Mouse (Mus musculus) kidney, postnatal 36 days (tissue): ENCODE data around the gene 1700001O22Rik.

Experiments used
- DNase-seq, 2 experiments: peaks; one replicate each; pipeline ENCODE4 v3.0.0; 2021 to 2022; ENCODE audit warnings: mixed read lengths in 2 of 2

1700001O22Rik gene

DNA sequence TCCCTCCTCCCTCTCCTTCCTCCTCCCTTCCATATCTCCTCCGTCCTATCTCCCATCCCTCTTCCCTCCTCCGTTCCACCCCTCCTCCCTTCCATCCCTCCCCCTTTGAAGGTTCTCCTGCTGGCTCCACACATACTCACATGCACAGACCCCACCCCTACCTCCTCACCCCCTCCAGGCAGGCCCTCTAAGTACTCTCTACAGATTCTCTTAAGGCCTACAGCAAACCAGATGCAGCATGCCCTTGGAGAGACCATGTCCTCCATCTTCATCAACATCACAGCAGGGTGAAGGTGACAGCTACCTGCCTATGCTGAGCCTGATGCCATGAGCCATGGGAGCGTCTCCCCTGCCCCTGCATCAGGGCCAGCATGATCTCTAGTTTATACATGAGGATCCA lies 26.2 kb downstream of the 1700001O22Rik start:
- DNase-seq, result no peak

DNA sequence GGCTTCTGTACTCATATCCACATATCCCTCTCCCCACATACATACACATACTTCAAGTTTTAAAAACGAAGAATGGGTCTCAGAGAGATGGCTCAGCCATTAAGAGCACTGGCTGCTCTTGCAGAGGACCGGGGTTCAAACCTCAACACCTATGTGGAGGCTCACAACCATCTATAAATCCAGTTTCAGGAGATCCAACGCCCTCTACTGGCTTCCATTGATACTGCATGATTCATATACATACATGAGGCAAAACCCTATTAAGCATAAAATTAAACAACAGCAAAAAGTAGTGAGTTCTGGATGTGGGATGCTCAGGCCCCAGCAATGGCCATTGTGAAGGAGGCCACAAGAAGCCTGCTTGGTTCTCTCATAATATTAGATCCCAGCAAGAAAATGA lies 27.5 kb downstream of the 1700001O22Rik start:
- DNase-seq, result no peak

- DNase-seq, result peak; percentile 60 to 66
Observed at GRCm38 (mm10) chr2:30773313-30774005, 30.0 kb downstream of the 1700001O22Rik start.

DNA sequence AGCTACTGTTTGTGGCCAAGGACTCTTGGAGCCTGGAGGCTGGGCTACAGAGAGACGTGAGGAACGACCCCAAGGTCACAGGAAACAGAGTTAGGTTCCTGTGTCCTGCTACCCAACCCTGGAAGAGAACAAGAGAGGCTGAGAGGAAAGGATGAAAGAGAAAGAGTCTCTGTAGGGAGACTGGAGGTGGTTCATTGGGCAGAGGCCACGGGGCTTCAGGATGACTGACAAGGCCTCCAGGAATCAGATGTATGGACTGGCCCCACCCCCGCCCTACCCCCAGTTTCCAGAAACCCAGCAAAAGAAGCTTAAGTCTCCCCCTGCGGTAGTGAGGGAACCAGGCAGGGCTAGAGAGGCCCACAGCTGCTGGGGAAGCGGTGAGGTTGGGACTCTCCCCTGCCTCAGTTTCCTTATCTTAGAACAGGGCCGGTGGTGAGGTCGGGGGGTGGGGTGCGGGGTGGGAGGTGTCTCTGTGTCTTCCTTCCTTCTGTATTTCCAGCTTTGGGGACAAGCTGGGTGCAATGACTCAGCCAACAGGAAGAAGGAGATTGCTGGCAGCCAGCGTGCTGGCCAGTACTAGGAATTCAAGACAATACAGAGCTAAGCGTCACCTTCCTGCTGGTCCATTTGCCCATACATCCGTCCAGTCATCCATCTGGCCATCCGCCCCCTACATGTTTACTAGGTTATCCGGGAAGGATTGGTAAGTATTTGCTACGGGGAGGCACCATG lies 30.7 kb downstream of the 1700001O22Rik start:
- peak; percentile 63 to 71 for DNase-seq

- DNase-seq, result peak; percentile 86 to 93
Observed at GRCm38 (mm10) chr2:30771806-30772460, 31.5 kb downstream of the 1700001O22Rik start.

DNA sequence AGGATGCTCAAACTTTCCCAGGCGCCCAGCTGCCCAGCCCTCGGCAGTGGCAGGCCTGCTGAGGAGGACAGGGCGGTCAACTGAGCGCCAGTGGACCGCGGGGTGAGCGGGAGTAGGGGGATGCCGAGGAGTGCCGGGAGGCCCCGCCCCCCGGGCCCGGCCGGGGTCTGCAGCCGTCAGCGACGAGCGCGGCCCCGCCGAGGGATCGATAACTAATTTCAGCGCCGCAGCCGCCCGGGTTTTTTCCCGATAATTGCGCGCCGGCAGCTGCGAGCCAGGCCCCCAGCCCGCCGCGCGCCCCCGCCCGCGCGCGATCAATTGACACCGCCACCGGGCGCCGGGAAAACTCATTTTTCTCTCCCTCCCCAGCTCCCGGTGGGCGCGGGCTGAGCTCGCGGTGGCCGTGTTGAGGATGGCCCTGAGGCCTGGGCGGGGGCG lies 32.1 kb downstream of the 1700001O22Rik start:
- peak in 1 of 2 experiments; percentile 43 for DNase-seq

DNA sequence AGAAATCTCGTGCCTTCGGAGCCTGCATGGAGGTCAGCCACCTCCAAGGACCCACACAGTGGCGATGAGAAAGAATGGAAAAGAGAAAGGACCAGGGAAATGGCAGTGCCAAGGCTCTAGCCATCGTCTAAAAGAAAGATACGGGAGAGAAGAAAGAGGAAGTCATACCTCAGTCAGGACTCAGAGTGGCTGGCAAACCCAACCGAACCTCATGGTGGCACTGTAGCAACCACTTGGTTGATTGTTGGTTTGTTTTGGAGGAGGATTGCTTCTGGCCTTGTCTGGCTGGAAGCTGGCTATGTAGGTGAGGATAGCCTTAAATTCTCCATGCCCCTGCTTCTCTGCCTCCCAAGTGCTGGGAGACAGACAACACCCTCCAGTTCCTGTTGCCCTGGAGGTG lies 34.3 kb downstream of the 1700001O22Rik start:
- peak in 1 of 2 experiments; percentile 61 for DNase-seq

DNA sequence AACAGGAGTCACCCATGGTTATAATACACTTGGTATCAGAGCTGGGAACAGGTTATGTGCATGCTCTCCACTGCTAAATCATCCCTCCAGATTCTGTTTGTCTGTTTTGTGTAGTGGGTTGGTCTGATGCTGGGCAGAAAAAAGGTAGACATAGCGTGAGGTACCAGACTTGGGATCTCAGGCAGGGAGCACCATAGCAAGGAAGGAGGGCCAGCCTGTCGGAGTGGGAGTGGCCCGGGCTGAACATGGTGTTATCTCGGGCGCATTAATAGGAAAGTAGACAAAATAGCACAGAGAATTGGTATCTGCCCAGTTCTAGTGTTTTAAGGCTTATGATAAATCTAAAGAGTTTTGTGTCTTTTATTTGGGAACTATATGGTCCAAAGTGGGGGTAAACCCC lies 34.9 kb downstream of the 1700001O22Rik start:
- no peak for DNase-seq

- no peak for DNase-seq
Observed at GRCm38 (mm10) chr2:30767626-30768240, 35.7 kb downstream of the 1700001O22Rik start.

GRCm38 (mm10) chr2:30766446-30766845 lies 37.0 kb downstream of the 1700001O22Rik start:
- no peak for DNase-seq

- DNase-seq, result peak in 1 of 2 experiments; percentile 45
Observed at GRCm38 (mm10) chr2:30760706-30761105, 42.8 kb downstream of the 1700001O22Rik start.

DNA sequence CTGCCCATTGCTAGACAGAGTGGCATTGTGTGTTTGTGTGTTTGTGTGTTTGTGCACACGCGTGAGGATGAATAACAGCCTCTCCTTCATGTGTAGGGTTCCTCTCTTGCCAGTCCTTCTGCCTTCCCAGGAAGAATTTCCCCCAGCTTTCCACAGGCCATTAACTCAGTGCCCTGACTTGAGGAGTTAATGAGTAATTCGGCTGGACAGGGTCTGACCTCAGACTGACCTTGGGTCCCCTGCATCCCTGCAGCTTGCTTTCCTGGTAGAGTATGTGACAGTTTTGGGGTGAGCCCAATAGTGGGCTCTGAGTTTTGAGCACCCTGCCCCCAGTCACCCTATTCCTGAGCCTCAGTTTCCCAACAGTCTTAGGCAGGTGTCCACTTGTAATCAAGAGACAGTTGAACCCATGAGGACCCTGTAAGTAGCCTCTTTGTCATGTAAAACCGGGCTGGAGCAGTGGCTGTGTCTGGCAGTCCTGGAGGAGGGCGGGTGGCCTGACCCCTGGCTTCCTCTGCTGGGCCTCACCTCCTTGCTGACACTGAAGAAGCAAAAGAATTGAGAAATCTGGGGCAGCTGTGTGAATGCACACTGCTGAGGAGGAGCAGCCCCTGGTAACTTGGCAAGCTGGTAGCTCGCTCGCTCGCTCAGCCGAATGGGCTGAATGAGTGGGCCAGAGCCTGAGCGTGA lies 43.5 kb downstream of the 1700001O22Rik start:
- DNase-seq, result peak; percentile 78 to 90

GRCm38 (mm10) chr2:30759442-30759841 lies 44.0 kb downstream of the 1700001O22Rik start:
- DNase-seq, result peak in 1 of 2 experiments; percentile 57

- DNase-seq, result no peak
Observed at GRCm38 (mm10) chr2:30759088-30759374, 44.4 kb downstream of the 1700001O22Rik start.

DNA sequence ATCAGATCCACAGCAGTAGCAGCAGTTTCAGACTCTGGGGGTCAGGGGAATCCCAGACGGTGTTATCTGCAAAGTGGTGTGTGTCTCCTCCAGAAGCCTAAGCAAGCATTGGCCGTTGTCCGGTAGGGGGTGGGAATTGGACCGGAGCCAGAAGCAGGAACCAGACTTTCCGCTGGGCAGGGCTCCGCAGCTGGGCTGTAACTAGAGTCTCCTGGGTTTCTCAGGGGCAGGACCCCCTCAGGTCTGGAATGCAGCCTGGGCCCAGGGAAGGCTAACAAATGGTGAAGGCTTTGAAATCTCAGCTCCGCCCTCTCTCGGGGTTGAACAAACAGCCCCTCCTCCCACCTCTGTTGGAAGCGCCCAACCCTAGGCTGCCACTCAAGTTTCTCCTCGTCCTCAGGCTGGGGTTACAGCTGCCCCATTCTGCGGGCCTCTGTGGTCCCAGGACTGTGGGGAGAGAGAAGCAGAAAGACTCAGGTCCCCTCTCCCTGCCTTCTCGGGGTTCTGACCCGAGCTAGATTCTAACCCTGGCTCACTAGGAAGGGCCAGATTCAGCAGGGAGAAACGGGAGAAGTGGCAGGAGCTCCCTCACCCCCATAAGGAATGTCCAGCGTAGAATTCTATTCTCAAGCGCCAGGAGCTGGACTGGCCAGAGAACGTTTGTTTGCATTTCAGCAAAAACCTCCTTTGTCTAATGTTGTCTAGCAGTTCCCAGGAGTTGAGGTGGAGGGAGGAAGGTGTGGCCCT lies 44.9 kb downstream of the 1700001O22Rik start:
- peak; percentile 96 to 98 for DNase-seq

GRCm38 (mm10) chr2:30756962-30757715 lies 46.3 kb downstream of the 1700001O22Rik start:
- no peak for DNase-seq

GRCm38 (mm10) chr2:30755985-30756765 lies 47.3 kb downstream of the 1700001O22Rik start:
- DNase-seq, result no peak

DNA sequence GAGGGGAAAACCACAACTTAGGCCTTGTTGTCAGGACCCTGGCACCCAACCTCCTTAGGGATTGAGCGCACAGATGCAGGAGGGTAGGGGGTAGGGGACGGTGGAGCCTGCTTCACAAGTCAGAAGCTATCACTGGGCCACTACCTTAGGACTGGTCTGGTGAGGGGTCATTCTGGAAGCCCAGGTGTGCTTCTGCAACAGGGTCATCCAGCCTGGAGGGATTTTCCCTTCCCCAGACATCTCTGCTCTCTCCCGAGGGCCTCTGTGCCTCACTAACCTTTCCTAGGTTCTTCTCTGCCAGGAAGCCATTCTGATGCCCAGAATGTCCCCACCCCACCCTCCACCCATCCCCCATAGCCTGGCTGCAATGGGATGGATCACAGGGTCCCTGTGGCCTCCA lies 48.6 kb downstream of the 1700001O22Rik start:
- no peak for DNase-seq

DNA sequence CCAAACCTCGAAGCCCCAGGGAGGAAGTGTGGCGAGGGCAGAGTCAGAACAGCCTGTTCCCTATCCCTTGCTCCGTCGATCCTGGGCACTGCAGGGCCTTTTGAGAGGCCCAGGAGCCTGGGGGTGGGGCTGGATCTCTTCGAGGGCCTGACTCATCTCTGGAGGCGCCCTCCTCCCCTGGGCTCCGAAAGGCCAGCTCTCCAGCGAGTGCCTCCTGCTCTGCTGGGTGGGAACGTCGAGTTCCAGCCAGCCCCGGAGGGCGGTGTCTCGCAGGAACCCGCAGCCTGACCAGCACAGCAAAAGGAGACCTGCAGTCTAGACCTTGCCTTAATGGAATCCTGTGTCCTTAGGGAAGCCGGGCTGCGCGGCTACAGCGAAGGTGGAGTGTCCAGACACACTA lies 50.2 kb downstream of the 1700001O22Rik start:
- DNase-seq, result peak; percentile 84 to 85

DNA sequence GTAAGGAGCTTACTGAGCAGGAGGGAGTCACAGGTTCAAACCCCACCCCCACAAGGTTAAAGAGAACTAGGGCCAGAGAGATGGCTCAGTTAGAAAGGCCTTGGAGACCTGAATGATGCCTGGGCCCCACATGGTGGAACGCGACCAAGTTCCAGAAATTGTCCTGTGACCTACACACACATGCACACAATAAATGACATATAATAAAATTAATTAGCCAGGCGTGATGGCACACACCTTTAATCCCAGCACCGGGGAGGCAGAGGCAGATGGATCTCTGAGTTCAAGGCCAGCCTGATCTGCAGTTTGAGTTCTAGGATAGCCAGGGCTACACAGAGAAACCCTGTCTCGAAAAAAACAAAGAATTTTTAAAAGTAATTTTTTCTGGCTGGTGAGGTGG lies 51.0 kb downstream of the 1700001O22Rik start:
- DNase-seq, result no peak
